Mouse (Mus musculus) heart, postnatal 0 days (tissue): ENCODE measurements at regions not wholly inside any gene's neighbourhood (a gene's known extent, or its start where the extent isn't known, plus 50 kb on each side); places are given as distances from the start of the nearest gene placed in this dataset.

ENCODE experiments used
- ATAC-seq: fragments of 200-750 bp; cut with Nextera tagmentation; 2 replicates; pipeline ENCODE4 v1.8.0; 2017; ENCODE audit warnings: low read depth, moderate number of reproducible peaks, moderate library complexity; ENCODE audit not compliant: insufficient read depth
- DNase-seq: peaks from one replicate; pipeline ENCODE4 v3.0.0-alpha.2; 2016; ENCODE audit warnings: low spot score
- H3K27ac ChIP-seq: fragments of 300-500 bp; sonication (generic); 2 replicates; pipeline ENCODE4 v1.5.1; 2014; ENCODE audit warnings: low read depth, mild to moderate bottlenecking
- H3K27me3 ChIP-seq: fragments of 300-500 bp; sonication (generic); 2 replicates; pipeline ENCODE4 v1.6.1; 2014; ENCODE audit warnings: low read length, mixed read lengths; ENCODE audit not compliant: control insufficient read depth, insufficient read depth
- H3K36me3 ChIP-seq: fragments of 300-500 bp; sonication (generic); replicated peaks from 2 replicates; pipeline ENCODE4 v1.6.1; 2014; ENCODE audit warnings: low read length, mixed read lengths; ENCODE audit not compliant: control insufficient read depth, insufficient read depth
- H3K4me1 ChIP-seq: fragments of 300-500 bp; sonication (generic); 2 replicates; pipeline ENCODE4 v1.6.1; 2014; ENCODE audit warnings: antibody characterized with exemption; ENCODE audit not compliant: control insufficient read depth, insufficient read depth
- H3K4me2 ChIP-seq: fragments of 300-500 bp; sonication (generic); 2 replicates; pipeline ENCODE4 v1.6.1; 2014; ENCODE audit warnings: low read depth, mild to moderate bottlenecking, low read length, moderate library complexity
- H3K4me3 ChIP-seq: fragments of 300-500 bp; sonication (generic); 2 replicates; pipeline ENCODE4 v1.5.1; 2014; ENCODE audit warnings: low read depth, low read length
- H3K9ac ChIP-seq: fragments of 300-500 bp; sonication (generic); replicated peaks from 2 replicates; pipeline ENCODE4 v1.6.1; 2014; ENCODE audit warnings: low read depth, low read length, mixed read lengths
- H3K9me3 ChIP-seq: fragments of 300-500 bp; sonication (generic); replicated peaks from 2 replicates; pipeline ENCODE4 v1.6.1; 2016; ENCODE audit warnings: low read length; ENCODE audit not compliant: control insufficient read depth
- CTCF ChIP-seq: IDR thresholded peaks from 2 replicates; pipeline ENCODE4 v1.5.1; 2016; ENCODE audit warnings: antibody characterized with exemption, control low read depth, low read depth
- EP300 ChIP-seq: IDR thresholded peaks from 2 replicates; pipeline ENCODE4 v1.6.1; 2016; ENCODE audit warnings: antibody characterized with exemption, low read depth
- WGBS: fragments of 180-500 bp; shearing (Covaris S2); extraction: QIAGEN DNeasy Blood & Tissue Kit; methylation state at CpG from one replicate; pipeline ENCODE4 v1.1.7; 2014; 5-methylcytosine and 5-hydroxymethylcytosine counted together

GRCm38 (mm10) chr2:118004191-118004590 lies 107.5 kb upstream of the Thbs1 start:
- Histone ChIP-seq H3K4me3 (no peak overlapping the region), H3K9ac (no peak overlapping the region), H3K4me1 (peaks cover 5% of the 10 kb centered on the region; the same call in 1 of the 2 replicates), H3K27ac (no peak overlapping the region), H3K36me3 (no peaks in the 10 kb centered on the region), H3K27me3 (no peaks in the 10 kb centered on the region), H3K9me3 (no peaks in the 10 kb centered on the region), H3K4me2 (no peak overlapping the region)
- TF ChIP-seq CTCF (no peak), EP300 (no peak)
- ATAC-seq (no peak), DNase-seq (no peak)
- WGBS, result 84% methylated on average over 5 of the region's 5 CpGs

- Histone ChIP-seq H3K4me2 (peak overlapping the region; percentile 32), H3K27me3 (no peaks in the 10 kb centered on the region), H3K27ac (no peak overlapping the region), H3K4me3 (no peak overlapping the region), H3K9me3 (no peaks in the 10 kb centered on the region), H3K36me3 (no peaks in the 10 kb centered on the region), H3K9ac (no peak overlapping the region), H3K4me1 (peaks cover 5% of the 10 kb centered on the region; the same call in 1 of the 2 replicates)
- DNase-seq, result peak; percentile 21
- WGBS, result 35% methylated on average over 10 of the region's 10 CpGs
- TF ChIP-seq CTCF (no peak), EP300 (no peak)
- peak; percentile 57 for ATAC-seq
Measured at GRCm38 (mm10) chr2:118007539-118008427, 103.9 kb upstream of the Thbs1 start.

- ATAC-seq (no peak), DNase-seq (no peak)
- Histone ChIP-seq H3K27ac (no peak overlapping the region), H3K9me3 (no peaks in the 10 kb centered on the region), H3K4me3 (no peak overlapping the region), H3K27me3 (no peaks in the 10 kb centered on the region), H3K36me3 (no peaks in the 10 kb centered on the region), H3K4me1 (peaks cover 5% of the 10 kb centered on the region; the same call in 1 of the 2 replicates), H3K4me2 (no peak overlapping the region), H3K9ac (no peak overlapping the region)
- TF ChIP-seq EP300 (no peak), CTCF (no peak)
- 73% methylated on average over 7 of the region's 7 CpGs for WGBS
Measured at GRCm38 (mm10) chr2:118011679-118012078, 100.0 kb upstream of the Thbs1 start.

- Histone ChIP-seq H3K9me3 (no peaks in the 10 kb centered on the region), H3K27me3 (no peaks in the 10 kb centered on the region), H3K4me1 (peaks cover 5% of the 10 kb centered on the region; the same call in 1 of the 2 replicates), H3K4me2 (no peak overlapping the region), H3K9ac (no peak overlapping the region), H3K27ac (no peak overlapping the region), H3K4me3 (no peak overlapping the region), H3K36me3 (no peaks in the 10 kb centered on the region)
- TF ChIP-seq CTCF (no peak), EP300 (no peak)
- 82% methylated on average over 3 of the region's 3 CpGs for WGBS
- no peak for ATAC-seq
- no peak for DNase-seq
Measured at GRCm38 (mm10) chr2:118012211-118012610, 99.5 kb upstream of the Thbs1 start.

GRCm38 (mm10) chr2:118013156-118013555 lies 98.5 kb upstream of the Thbs1 start:
- TF ChIP-seq EP300, result no peak
- TF ChIP-seq CTCF, result no peak
- H3K36me3 ChIP-seq, result no peaks in the 10 kb centered on the region
- H3K27me3 ChIP-seq, result no peaks in the 10 kb centered on the region
- H3K4me2 ChIP-seq, result no peak overlapping the region
- H3K27ac ChIP-seq, result no peak overlapping the region
- H3K9ac ChIP-seq, result no peak overlapping the region
- no peak for DNase-seq
- no peaks in the 10 kb centered on the region for H3K4me1 ChIP-seq
- H3K4me3 ChIP-seq, result no peak overlapping the region
- no peak for ATAC-seq
- no peaks in the 10 kb centered on the region for H3K9me3 ChIP-seq
- WGBS, result 82% methylated on average over 3 of the region's 3 CpGs

- 60% methylated on average over 1 of the region's 1 CpGs for WGBS
- H3K27ac ChIP-seq, result no peak overlapping the region
- TF ChIP-seq CTCF (no peak), EP300 (no peak)
Measured at GRCm38 (mm10) chr2:118015182-118015581, 96.5 kb upstream of the Thbs1 start.

More at GRCm38 (mm10) chr2:118015182-118015581, 96.5 kb upstream of the Thbs1 start:
- ATAC-seq, result no peak
- DNase-seq, result no peak
- H3K36me3 ChIP-seq, result no peaks in the 10 kb centered on the region
- H3K4me3 ChIP-seq, result no peak overlapping the region
- H3K27me3 ChIP-seq, result no peaks in the 10 kb centered on the region
- no peaks in the 10 kb centered on the region for H3K4me1 ChIP-seq
- H3K9ac ChIP-seq, result no peak overlapping the region
- no peak overlapping the region for H3K4me2 ChIP-seq
- no peaks in the 10 kb centered on the region for H3K9me3 ChIP-seq
